Mouse (Mus musculus): Measurements from ENCODE around the gene Lrrc8b. TPM values are rescaled to one million over a fixed set of nuclear protein-coding genes. Genes with fewer than 3 reads are reported as not detected.

Gene Lrrc8b
- total RNA-seq, 2 experiments from 2014 or later: 94.1 to 127 TPM

- DNase-seq: no peak
Measured at GRCm38 (mm10) chr5:105418851-105419250, 3.3 kb downstream of the Lrrc8b start.

GRCm38 (mm10) chr5:105425587-105425986 is 10.0 kb downstream of the Lrrc8b start:
- DNase-seq: no peak

- DNase-seq: no peak
Measured at GRCm38 (mm10) chr5:105427326-105427725, 11.8 kb downstream of the Lrrc8b start.

GRCm38 (mm10) chr5:105428265-105428974 is 12.8 kb downstream of the Lrrc8b start:
- peak; percentile 89 to 94 for DNase-seq

GRCm38 (mm10) chr5:105430148-105430547 is 14.6 kb downstream of the Lrrc8b start:
- DNase-seq: no peak

GRCm38 (mm10) chr5:105439608-105440007 is 24.0 kb downstream of the Lrrc8b start:
- peak in 1 of 2 experiments; percentile 32 for DNase-seq

- DNase-seq: no peak
Measured at GRCm38 (mm10) chr5:105440992-105441535, 25.5 kb downstream of the Lrrc8b start.

- peak in 1 of 2 experiments; percentile 32 for DNase-seq
Measured at GRCm38 (mm10) chr5:105442212-105443000, 26.8 kb downstream of the Lrrc8b start.

- peak in 1 of 2 experiments; percentile 33 for DNase-seq
Measured at GRCm38 (mm10) chr5:105443057-105443815, 27.7 kb downstream of the Lrrc8b start.

- DNase-seq: no peak
Measured at GRCm38 (mm10) chr5:105445686-105446085, 30.1 kb downstream of the Lrrc8b start.

- DNase-seq: no peak
Measured at GRCm38 (mm10) chr5:105454105-105454504, 38.5 kb downstream of the Lrrc8b start.

- DNase-seq: no peak
Measured at GRCm38 (mm10) chr5:105459077-105459476, 43.5 kb downstream of the Lrrc8b start.

GRCm38 (mm10) chr5:105460551-105460950 is 45.0 kb downstream of the Lrrc8b start:
- DNase-seq: no peak

- DNase-seq: no peak
Measured at GRCm38 (mm10) chr5:105461076-105461475, 45.5 kb downstream of the Lrrc8b start.

GRCm38 (mm10) chr5:105464671-105465070 is 49.1 kb downstream of the Lrrc8b start:
- DNase-seq: no peak

- DNase-seq: peak in 1 of 2 experiments; percentile 13
Measured at GRCm38 (mm10) chr5:105465550-105465949, 50.0 kb downstream of the Lrrc8b start.

GRCm38 (mm10) chr5:105466471-105466902 is 50.9 kb downstream of the Lrrc8b start:
- DNase-seq: no peak

- DNase-seq: no peak
Measured at GRCm38 (mm10) chr5:105467271-105467670, 51.7 kb downstream of the Lrrc8b start.

GRCm38 (mm10) chr5:105472983-105473705 is 57.6 kb downstream of the Lrrc8b start:
- DNase-seq: no peak

- no peak for DNase-seq
Measured at GRCm38 (mm10) chr5:105477527-105477926, 62.0 kb downstream of the Lrrc8b start.

GRCm38 (mm10) chr5:105479673-105480072 is 64.1 kb downstream of the Lrrc8b start:
- DNase-seq: no peak
